Mouse (Mus musculus) left cerebral cortex, postnatal 25 days (tissue): ENCODE data around the gene Dzip3. TPM values are rescaled to one million over a fixed set of nuclear protein-coding genes. Genes with fewer than 3 reads are reported as not detected.

Experiments
- DNase-seq, 2 experiments: peaks; one replicate each; pipeline ENCODE4 v3.0.0; 2022; ENCODE audit warnings: low spot score in 2 of 2, mixed read lengths in 1 of 2
- intact Hi-C: fragments of 180-260 bp; cut with DNase I; formaldehyde crosslinking; loops from one replicate; pipeline ENCODE4 v1.15.1; 2025
- total RNA-seq, 2 experiments: library from RNA; stranded (reverse); gene quantifications; 2 replicates each; pipeline ENCODE4 v1.2.3; 2021

Dzip3 gene
- total RNA-seq, 2 experiments from 2014 or later = 79.8 to 82.3 TPM

DNA sequence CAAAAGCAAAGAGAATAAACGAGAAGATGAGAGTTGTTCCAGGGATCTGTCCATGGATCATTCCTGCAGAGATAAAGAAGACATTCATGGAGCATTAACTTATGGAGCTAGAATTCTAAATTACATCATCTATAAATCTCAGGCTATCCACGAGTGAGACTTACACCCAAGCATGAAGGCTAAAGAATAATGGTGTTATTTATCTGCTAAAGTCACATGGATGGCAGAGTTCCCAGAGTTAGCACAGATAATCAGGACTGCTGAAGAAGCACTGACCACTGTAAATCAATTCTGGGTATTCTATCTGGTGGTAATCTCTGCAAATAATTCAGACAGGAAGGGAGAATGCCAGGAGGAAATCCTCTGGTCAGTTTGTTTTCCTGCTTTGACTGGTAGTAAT is 103.2 kb downstream of the Dzip3 start:
- intact Hi-C loops = no loop called here
- no peak for DNase-seq

Other genes with a start within 250 kb of the Dzip3 start
- under 1 TPM in 1 of 2 experiments, not detected in 1; 0.18 TPM for gene Trat1, start 222.1 kb downstream of the Dzip3 start, total RNA-seq
- not detected for gene Retnlb, start 177.3 kb downstream of the Dzip3 start, total RNA-seq
- gene Retnla, start 151.6 kb downstream of the Dzip3 start, total RNA-seq = not detected
- gene Retnlg, start 121.5 kb downstream of the Dzip3 start, total RNA-seq = not detected
- 1 to 10 TPM; 2.2 to 2.8 TPM for gene Cip2a, start within 50 bp of the Dzip3 start, total RNA-seq
- under 1 TPM; 0.53 to 0.64 TPM for gene Myh15, start 63.3 kb upstream of the Dzip3 start, total RNA-seq